Mouse (Mus musculus) cerebellum, adult 18-20 months (tissue): ENCODE measurements at regions not wholly inside any gene's neighbourhood (a gene's known extent, or its start where the extent isn't known, plus 50 kb on each side); places are given as distances from the start of the nearest gene placed in this dataset.
A peak's percentile ranks its signal among the peaks of the same experiment; 100 is the strongest.

Experiments
- DNase-seq, 2 experiments: peaks; one replicate each; pipeline ENCODE4 v3.0.0; 2021

- no peak for DNase-seq
Measured at GRCm38 (mm10) chr1:42755958-42756357, 60.4 kb downstream of the Pou3f3 start.

GRCm38 (mm10) chr1:42756497-42756896, 60.9 kb downstream of the Pou3f3 start:
- no peak for DNase-seq

- no peak for DNase-seq
Measured at GRCm38 (mm10) chr1:42763447-42763846, 67.9 kb downstream of the Pou3f3 start.

- no peak for DNase-seq
Measured at GRCm38 (mm10) chr1:42764048-42764447, 68.5 kb downstream of the Pou3f3 start.

GRCm38 (mm10) chr1:42770085-42770484, 74.5 kb downstream of the Pou3f3 start:
- DNase-seq, result no peak

GRCm38 (mm10) chr1:42772000-42772399, 76.4 kb downstream of the Pou3f3 start:
- no peak for DNase-seq

- DNase-seq, result no peak
Measured at GRCm38 (mm10) chr1:42773851-42774464, 77.1 kb upstream of the Mrps9 start.

- no peak for DNase-seq
Measured at GRCm38 (mm10) chr1:42774971-42775892, 75.8 kb upstream of the Mrps9 start.

- no peak for DNase-seq
Measured at GRCm38 (mm10) chr1:42775893-42776287, 75.1 kb upstream of the Mrps9 start.

GRCm38 (mm10) chr1:42777416-42777815, 73.6 kb upstream of the Mrps9 start:
- DNase-seq, result no peak

- peak; percentile 3 for DNase-seq
Measured at GRCm38 (mm10) chr1:42779761-42780160, 71.3 kb upstream of the Mrps9 start.

- DNase-seq, result no peak
Measured at GRCm38 (mm10) chr1:42780266-42780665, 70.8 kb upstream of the Mrps9 start.

GRCm38 (mm10) chr1:42781533-42781932, 69.5 kb upstream of the Mrps9 start:
- no peak for DNase-seq

GRCm38 (mm10) chr1:42783072-42783672, 67.9 kb upstream of the Mrps9 start:
- DNase-seq, result no peak

GRCm38 (mm10) chr1:42787240-42787639, 63.8 kb upstream of the Mrps9 start:
- no peak for DNase-seq

- DNase-seq, result no peak
Measured at GRCm38 (mm10) chr1:42788413-42788812, 62.6 kb upstream of the Mrps9 start.
